Mouse (Mus musculus): ENCODE measurements around the gene Aanat. TPM values are rescaled to one million over a fixed set of nuclear protein-coding genes. Genes with fewer than 3 reads are reported as not detected.
"Not testable (repeated sequence)": the region's sequence is repeated elsewhere in the genome, so short reads cannot be mapped to it uniquely, and the experiment has no call there.

The Aanat gene
- total RNA-seq, 2 experiments from 2014 or later: not detected

GRCm38 (mm10) chr11:116624131-116624832 lies 38.0 kb downstream of the Aanat start:
- ATAC-seq (replicated peaks; ENCODE audit: low FRiP score, poor library complexity, severe bottlenecking): peak; percentile 65

DNA sequence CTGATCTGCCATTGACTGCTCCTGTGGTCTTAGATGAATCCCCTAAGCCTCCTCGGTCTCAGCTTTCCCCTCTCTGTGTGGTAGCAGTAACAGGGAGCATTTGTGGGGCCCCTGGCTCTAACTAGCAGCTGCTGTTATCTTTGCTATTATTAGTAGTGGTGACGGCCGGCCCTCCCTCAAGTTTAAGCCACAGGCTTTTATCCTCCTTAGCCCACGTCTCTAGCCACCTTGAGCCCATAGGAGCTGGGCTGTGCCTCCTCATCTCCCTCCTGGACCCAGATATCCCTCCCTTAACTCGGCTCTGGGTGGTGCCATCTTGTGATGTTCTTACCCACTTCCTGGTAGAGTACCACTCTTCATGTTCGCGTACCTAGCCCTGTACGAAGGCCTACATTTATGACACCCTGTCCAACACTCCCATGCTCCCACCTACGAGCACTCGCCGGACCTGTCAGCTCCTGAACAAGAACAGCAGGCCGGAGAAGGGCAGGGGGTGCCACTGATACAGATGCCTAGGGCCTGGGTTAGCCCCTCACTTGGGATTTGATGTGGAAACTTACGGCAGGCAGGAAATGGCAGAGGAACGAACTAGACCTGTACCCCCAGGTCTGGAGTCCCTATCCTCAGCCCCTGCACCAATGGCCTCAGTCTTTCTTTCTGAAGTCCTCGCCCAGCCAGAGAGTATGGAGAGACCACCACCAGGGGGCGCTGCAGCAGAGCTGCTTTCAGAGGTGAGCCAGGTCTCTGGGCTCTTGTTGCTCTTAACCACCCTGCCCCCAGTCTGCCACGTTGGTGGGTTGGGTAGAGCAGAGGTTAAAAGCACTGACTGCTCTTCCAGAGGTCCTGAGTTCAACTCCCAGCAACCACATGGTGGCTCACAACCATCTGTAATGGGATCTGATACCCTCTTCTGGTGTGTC lies 39.1 kb downstream of the Aanat start:
- ATAC-seq (replicated peaks; ENCODE audit: low FRiP score, poor library complexity, severe bottlenecking): no peak

DNA sequence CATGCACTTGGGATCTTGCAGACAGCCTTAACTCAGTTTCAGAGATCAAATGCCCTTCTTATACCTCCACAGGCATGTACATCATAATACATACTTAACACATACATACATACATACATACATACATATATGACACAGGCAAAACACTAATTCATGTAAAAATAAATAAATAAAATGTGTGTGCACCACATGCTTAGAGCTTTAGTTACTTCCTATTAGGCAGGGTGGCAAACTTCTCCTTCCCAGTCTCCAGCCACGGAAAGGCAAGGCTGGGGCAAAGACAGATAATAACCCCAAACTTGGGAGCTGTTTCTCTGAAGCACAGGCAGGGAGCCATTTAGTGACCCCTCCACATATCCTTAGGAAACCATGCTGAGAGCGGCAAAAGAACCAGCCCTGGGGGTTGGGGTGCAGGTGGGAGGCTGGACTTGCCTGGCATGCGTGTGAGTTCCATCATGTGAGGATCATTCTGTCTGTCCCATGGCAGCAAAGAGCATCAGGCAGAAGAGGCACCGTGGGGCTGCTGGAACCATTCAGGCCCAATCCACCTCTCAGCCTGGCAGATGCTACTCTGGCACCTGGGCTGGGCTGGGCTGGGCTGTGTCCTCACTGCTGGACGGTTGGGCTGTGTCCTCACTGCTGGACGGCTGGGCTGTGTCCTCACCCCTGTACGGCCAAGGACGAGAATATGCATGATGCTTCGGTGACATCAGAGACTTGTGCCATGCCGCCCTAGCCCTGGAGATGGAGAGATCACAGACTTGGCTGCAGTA lies 40.3 kb downstream of the Aanat start, which contains the start of gene Rhbdf2:
Rhbdf2 (minus strand) TSS at position 721 of the 773 bp plus-strand sequence.
- ATAC-seq (replicated peaks; ENCODE audit: low FRiP score, poor library complexity, severe bottlenecking): no peak

GRCm38 (mm10) chr11:116627072-116628020 lies 41.1 kb downstream of the Aanat start:
- ATAC-seq (replicated peaks; ENCODE audit: low FRiP score, poor library complexity, severe bottlenecking): no peak

GRCm38 (mm10) chr11:116628712-116629111 lies 42.5 kb downstream of the Aanat start:
- peak; percentile 62 for ATAC-seq (replicated peaks; ENCODE audit: low FRiP score, poor library complexity, severe bottlenecking)

DNA sequence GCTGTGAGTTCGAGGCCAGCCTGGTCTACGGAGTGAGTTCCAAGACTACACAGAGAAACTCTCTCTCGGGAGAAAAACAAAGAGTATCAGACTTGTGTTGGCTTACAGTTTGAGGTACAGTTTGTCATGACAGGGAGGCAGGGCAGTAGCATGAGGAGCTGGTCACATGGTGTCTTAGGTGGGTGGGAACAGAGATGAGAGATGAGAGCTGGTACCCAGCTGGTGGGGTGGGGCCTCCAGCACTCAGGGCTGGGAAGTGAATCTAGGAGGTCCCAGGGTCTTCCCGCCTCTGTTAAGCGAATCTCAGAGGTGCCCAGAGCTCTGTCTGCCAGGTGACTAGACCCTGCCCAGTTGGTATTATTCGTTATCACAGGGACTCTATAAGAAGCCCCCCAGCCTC lies 43.2 kb downstream of the Aanat start:
- ATAC-seq (replicated peaks; ENCODE audit: low FRiP score, poor library complexity, severe bottlenecking): no peak

- no peak for ATAC-seq (replicated peaks; ENCODE audit: low FRiP score, poor library complexity, severe bottlenecking)
These were observed 44.1 kb downstream of the Aanat start for GRCm38 (mm10) chr11:116630171-116630965.

GRCm38 (mm10) chr11:116632962-116633361 lies 46.7 kb downstream of the Aanat start:
- ATAC-seq (replicated peaks; ENCODE audit: low FRiP score, poor library complexity, severe bottlenecking): no peak

- not testable (repeated sequence) for ATAC-seq (replicated peaks; ENCODE audit: low FRiP score, poor library complexity, severe bottlenecking)
These were observed 50.4 kb downstream of the Aanat start for GRCm38 (mm10) chr11:116636607-116637006.

GRCm38 (mm10) chr11:116641168-116641567 lies 54.9 kb downstream of the Aanat start:
- no peak for ATAC-seq (replicated peaks; ENCODE audit: low FRiP score, poor library complexity, severe bottlenecking)

DNA sequence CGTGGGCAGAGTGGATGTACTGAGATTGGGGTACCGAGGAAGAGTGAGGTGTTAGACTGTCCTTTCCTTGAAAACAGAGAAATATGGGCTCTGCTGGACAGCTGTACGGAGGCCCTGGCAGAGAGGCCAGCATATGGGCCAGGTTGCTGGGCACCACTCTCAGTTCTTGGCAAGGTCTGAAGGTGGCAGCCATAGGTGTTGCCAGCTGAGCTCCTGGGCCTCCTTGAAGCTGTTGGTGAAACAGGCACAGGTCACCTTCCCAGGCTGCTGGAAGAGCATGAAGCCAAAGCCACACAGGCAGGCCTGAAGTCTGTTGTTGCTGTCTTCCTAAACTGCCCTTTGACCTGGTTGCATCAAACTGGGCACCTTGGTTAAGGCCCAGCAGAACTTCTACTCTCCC lies 55.5 kb downstream of the Aanat start:
- no peak for ATAC-seq (replicated peaks; ENCODE audit: low FRiP score, poor library complexity, severe bottlenecking)

- peak; percentile 71 for ATAC-seq (replicated peaks; ENCODE audit: low FRiP score, poor library complexity, severe bottlenecking)
These were observed 56.7 kb downstream of the Aanat start for GRCm38 (mm10) chr11:116642681-116643578.

DNA sequence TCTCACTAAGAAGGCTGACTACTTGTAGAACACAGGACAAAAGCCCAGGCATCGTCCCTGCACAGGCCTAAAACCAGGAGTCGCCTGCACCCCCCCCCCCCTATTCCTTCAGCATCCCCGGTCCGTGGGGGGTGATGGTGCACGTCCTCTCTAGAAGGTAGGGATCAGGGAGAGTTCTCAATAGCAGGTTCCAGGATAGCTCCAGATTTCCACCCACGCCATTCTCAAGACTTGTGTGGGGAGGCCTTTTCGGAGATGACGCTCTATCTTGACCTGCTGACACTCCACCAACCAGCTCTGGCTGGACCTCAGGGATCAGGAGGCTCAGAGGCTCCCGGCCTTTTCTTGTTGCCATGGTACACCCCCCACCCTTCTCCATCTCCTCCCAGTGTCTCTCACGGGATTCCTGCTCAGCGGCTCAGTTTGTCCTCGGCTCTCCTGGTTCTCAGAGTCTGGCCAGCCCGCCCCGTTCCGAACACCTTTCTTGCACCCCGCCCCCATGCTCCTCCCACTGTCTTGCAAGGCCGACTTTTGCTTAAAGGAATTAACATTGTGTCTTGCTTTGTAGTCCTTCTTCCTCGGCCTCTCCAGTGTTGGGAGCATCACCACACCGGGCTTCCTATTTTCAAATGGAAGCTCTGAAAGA lies 57.5 kb downstream of the Aanat start:
- ATAC-seq (replicated peaks; ENCODE audit: low FRiP score, poor library complexity, severe bottlenecking): no peak

DNA sequence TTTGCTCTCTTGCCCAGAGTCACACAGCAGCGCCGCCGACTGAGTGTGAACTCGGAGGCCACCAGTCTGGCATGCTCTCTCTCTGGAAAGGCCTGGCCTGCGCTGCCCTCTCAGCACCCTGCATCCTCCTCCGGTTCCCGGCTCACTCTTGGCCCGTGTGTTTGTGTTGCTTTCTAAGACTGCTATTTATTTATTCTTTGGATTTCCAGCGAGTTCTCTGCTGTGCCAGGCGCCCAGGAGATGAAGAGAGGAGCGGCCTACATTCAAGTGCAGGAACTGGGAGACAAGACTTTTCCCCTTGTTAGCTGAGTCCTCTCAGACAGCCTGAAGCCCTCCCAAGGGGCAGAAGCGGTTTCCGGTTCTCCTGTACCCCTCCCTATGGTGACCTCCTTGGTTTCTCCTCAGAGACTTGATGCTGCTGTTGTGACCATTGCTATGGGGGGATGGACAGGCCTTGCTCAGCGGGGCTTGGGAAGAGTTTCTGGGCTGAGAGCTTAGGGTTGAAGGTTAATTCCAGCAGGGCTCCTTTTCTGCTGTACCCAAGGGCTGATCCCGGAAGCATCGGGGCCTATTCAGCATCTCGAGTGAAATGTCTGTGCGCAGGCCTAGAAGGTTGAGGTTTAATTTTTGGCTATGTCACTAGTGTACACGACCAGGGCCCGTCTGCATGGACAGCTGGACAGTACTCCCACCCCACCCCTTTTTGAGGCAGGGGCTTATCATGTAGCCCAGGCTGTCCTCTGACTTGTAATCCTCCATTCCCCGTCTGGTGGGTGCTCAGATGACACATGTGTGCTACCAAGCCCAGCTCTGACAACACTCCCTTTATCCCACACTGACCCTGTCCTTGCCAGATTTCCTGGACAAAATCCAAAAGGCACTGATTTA lies 58.2 kb downstream of the Aanat start:
- ATAC-seq (replicated peaks; ENCODE audit: low FRiP score, poor library complexity, severe bottlenecking): no peak

- ATAC-seq (replicated peaks; ENCODE audit: low FRiP score, poor library complexity, severe bottlenecking): no peak
These were observed 59.3 kb downstream of the Aanat start for GRCm38 (mm10) chr11:116645446-116646110.
